Mouse (Mus musculus) intestine, embryonic 16.5 days (tissue): ENCODE results near the gene Arhgef6. TPM values are rescaled to one million over a fixed set of nuclear protein-coding genes. Genes with fewer than 3 reads are reported as not detected.

Source experiments
- ATAC-seq: fragments of 200-750 bp; cut with Nextera tagmentation; 2 replicates; pipeline ENCODE4 v1.8.0; 2017; ENCODE audit warnings: moderate TSS enrichment, moderate library complexity
- H3K27ac ChIP-seq: fragments of 300-500 bp; sonication (generic); 2 replicates; pipeline ENCODE4 v1.5.1; 2014; ENCODE audit warnings: mild to moderate bottlenecking, low read length
- H3K27me3 ChIP-seq: fragments of 300-500 bp; sonication (generic); replicated peaks from 2 replicates; pipeline ENCODE4 v1.6.1; 2014; ENCODE audit warnings: low read length, control low read depth, mixed read lengths; ENCODE audit not compliant: control insufficient read depth, insufficient read depth
- H3K36me3 ChIP-seq: fragments of 300-500 bp; sonication (generic); 2 replicates; pipeline ENCODE4 v1.6.1; 2014; ENCODE audit warnings: low read length, control low read depth; ENCODE audit not compliant: control insufficient read depth, insufficient read depth
- H3K4me1 ChIP-seq: fragments of 300-500 bp; sonication (generic); 2 replicates; pipeline ENCODE4 v1.6.1; 2014; ENCODE audit warnings: low read length, control low read depth, mixed read lengths; ENCODE audit not compliant: control insufficient read depth, insufficient read depth
- H3K4me2 ChIP-seq: fragments of 300-500 bp; sonication (generic); 2 replicates; pipeline ENCODE4 v1.6.1; 2014; ENCODE audit warnings: low read depth, low read length, control low read depth
- H3K4me3 ChIP-seq: fragments of 300-500 bp; sonication (generic); 2 replicates; pipeline ENCODE4 v1.5.1; 2014; ENCODE audit warnings: mild to moderate bottlenecking, low read length
- H3K9ac ChIP-seq: fragments of 300-500 bp; sonication (generic); 2 replicates; pipeline ENCODE4 v1.6.1; 2014; ENCODE audit warnings: low read depth, low read length
- H3K9me3 ChIP-seq: fragments of 300-500 bp; sonication (generic); 2 replicates; pipeline ENCODE4 v1.6.1; 2016; ENCODE audit warnings: low read length, control low read depth; ENCODE audit not compliant: control insufficient read depth
- WGBS: fragments of 180-500 bp; shearing (Covaris S2); extraction: QIAGEN DNeasy Blood & Tissue Kit; methylation state at CpG from one replicate; pipeline ENCODE4 v1.1.7; 2014; 5-methylcytosine and 5-hydroxymethylcytosine counted together
- polyA plus RNA-seq: library from polyadenylated mRNA; unstranded; fragments of >200 nt; fragmentation: Nextera tagmentation; extraction: Ambion mirVana; gene quantifications from 2 replicates; pipeline ENCODE4 v1.2.1, GENCODE M21; 2015

Arhgef6 gene
- polyA plus RNA-seq, 1 experiment from 2014 or later: 4.0 TPM

GRCm38 (mm10) chrX:57309993-57310392 is 28.5 kb downstream of the Arhgef6 start:
- H3K9me3 ChIP-seq: no peaks in the 10 kb centered on the region
- H3K27ac ChIP-seq: no peak overlapping the region
- H3K9ac ChIP-seq: no peak overlapping the region
- no peaks in the 10 kb centered on the region for H3K36me3 ChIP-seq
- H3K4me1 ChIP-seq: no peaks in the 10 kb centered on the region
- ATAC-seq: no peak
- H3K4me3 ChIP-seq: no peak overlapping the region
- 78% methylated on average over 2 of the region's 2 CpGs for WGBS
- H3K27me3 ChIP-seq: no peaks in the 10 kb centered on the region; the same call in 1 of the 2 replicates
- no peak overlapping the region for H3K4me2 ChIP-seq

DNA sequence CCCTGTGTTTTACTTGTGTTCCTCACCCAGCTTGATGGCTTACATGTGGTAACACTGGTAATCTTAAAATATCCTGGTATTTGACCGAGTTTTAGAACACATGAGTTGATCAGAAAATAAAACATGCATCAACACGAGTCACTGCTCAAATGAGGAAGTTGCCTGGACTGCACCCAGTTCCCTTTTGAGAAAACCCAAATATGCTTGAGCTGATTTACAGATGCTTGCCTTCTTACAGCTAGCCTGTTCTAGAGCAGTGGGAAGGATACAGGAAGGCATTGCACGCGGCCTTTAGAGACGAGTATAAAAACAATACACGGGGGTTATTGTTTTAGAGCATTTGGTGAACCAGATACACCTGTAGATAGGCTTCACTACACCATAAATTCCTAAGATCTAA is 31.8 kb downstream of the Arhgef6 start:
- Histone ChIP-seq H3K27ac (no peak overlapping the region), H3K9me3 (no peaks in the 10 kb centered on the region), H3K4me3 (no peak overlapping the region), H3K36me3 (no peaks in the 10 kb centered on the region), H3K4me2 (no peak overlapping the region), H3K4me1 (no peaks in the 10 kb centered on the region), H3K9ac (no peak overlapping the region), H3K27me3 (no peaks in the 10 kb centered on the region; the same call in 1 of the 2 replicates)
- WGBS: 84% methylated on average over 6 of the region's 6 CpGs
- no peak for ATAC-seq

DNA sequence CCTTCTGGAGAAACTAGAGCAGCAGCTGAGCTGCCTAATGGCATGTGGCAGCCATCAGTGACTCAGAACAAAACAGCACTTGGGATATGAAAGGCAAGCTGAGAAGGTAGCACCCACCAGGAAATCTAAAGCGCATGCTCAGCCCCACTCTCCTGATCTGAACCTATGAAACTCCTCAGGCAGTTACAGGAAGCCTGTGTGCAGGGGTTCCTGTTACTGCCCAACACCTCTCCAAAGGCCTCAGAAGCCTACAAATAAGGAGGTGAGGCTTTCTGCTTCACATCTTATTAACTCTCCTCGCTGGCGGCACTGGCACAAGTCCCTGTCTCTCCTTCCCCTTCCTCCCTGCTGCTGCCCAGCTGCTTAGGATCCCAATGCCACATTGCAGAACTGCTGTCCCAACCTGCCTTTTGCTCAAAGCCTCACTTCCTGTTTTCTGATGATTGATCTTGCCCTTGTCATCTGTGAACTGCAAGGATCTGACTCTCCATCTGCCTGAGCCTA is 33.7 kb downstream of the Arhgef6 start:
- Histone ChIP-seq H3K9ac (no peak overlapping the region), H3K4me1 (no peaks in the 10 kb centered on the region), H3K27me3 (no peaks in the 10 kb centered on the region; the same call in 1 of the 2 replicates), H3K27ac (no peak overlapping the region), H3K4me2 (no peak overlapping the region), H3K36me3 (no peaks in the 10 kb centered on the region), H3K4me3 (no peak overlapping the region), H3K9me3 (no peaks in the 10 kb centered on the region)
- ATAC-seq: no peak
- 76% methylated on average over 3 of the region's 3 CpGs for WGBS

DNA sequence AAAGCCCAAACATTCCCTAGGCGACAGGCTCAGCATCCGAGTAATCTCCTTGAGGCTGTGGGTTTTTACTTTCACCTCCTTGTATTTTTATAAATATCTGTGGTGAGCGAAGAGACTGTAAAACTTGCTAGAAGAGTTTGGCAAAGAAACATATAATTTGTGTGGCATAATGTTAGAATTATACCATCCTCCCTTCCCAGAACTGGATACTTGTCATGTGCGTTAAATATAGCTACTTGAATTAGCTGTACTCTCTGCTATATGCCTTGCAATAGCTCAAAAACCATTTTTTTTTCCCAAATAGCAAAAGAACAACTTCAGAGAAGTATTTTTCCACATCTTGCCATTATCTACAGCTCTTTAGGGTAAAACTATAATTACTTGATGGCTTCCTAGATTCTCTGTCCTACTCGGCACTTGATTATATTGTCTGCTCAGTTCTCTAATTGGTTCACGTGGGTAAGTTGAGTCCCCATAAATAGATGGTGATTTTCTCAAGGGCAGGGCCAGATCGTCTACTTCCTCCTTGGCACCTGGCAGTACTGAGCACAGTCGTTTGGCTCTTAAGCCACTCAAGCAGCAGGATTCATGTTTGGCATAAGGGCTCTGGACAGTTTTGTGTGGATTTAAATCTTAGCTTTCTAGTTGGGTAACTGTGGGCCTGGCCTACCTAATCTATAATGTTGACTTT is 35.2 kb downstream of the Arhgef6 start:
- Histone ChIP-seq H3K4me2 (no peak overlapping the region), H3K4me3 (no peak overlapping the region), H3K36me3 (no peaks in the 10 kb centered on the region), H3K9me3 (no peaks in the 10 kb centered on the region), H3K27ac (no peak overlapping the region), H3K9ac (no peak overlapping the region), H3K27me3 (no peaks in the 10 kb centered on the region; the same call in 1 of the 2 replicates), H3K4me1 (no peaks in the 10 kb centered on the region)
- WGBS: 65% methylated on average over 8 of the region's 8 CpGs
- no peak for ATAC-seq

- H3K4me3 ChIP-seq: no peak overlapping the region
- 48% methylated on average over 7 of the region's 7 CpGs for WGBS
- H3K9ac ChIP-seq: no peak overlapping the region
- no peaks in the 10 kb centered on the region for H3K9me3 ChIP-seq
- no peaks in the 10 kb centered on the region for H3K27me3 ChIP-seq
- H3K36me3 ChIP-seq: no peaks in the 10 kb centered on the region
- no peaks in the 10 kb centered on the region for H3K4me1 ChIP-seq
- no peak overlapping the region for H3K27ac ChIP-seq
- ATAC-seq: no peak
- no peak overlapping the region for H3K4me2 ChIP-seq
Measured at GRCm38 (mm10) chrX:57298946-57299345, 39.6 kb downstream of the Arhgef6 start.

DNA sequence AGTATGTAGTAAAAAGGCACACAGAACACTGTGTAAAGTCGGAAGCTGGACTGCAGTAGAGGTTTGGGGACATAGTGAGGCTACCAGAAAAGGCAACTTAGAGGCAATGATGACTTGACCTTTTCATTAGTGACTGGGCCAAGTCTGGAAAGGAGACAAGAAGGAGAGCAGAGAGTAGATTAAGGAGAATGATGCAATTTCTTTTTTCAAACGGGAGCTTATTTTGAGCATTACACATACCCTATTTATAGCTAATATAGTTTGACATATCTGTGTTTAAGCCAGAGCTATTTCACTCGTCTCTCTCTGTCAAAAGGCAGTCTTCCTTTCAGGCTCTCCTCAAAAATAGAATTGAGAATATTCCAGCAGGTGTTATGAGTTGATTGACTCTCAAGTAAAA is 50.1 kb downstream of the Arhgef6 start:
- Histone ChIP-seq H3K27ac (no peak overlapping the region), H3K4me3 (no peak overlapping the region), H3K36me3 (no peaks in the 10 kb centered on the region), H3K4me1 (no peaks in the 10 kb centered on the region), H3K4me2 (no peak overlapping the region), H3K9ac (no peak overlapping the region), H3K27me3 (no peaks in the 10 kb centered on the region; the same call in 1 of the 2 replicates), H3K9me3 (no peaks in the 10 kb centered on the region)
- ATAC-seq: no peak
- 76% methylated on average over 3 of the region's 3 CpGs for WGBS

DNA sequence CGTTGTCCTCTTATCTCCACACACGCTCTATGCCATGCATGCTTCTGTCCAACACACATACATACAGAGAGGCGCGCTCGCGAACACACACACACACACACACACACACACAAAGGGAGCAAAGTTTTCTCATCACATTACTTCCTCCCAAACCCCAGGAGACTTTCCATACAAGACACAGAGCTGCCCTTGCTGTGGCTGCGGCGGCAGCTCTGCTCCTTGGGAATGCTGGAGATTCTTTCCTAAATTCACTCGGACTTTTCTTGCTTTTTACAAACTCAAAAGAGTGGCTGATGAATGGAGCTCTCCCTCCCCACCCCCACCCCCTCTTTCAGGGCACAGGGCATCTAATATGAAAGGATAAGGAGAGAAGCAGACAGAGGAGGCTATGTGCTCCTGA is 52.2 kb downstream of the Arhgef6 start:
- 61% methylated on average over 9 of the region's 9 CpGs for WGBS
- H3K4me3 ChIP-seq: no peak overlapping the region
- no peaks in the 10 kb centered on the region; the same call in 1 of the 2 replicates for H3K27me3 ChIP-seq
- H3K4me1 ChIP-seq: no peaks in the 10 kb centered on the region
- no peak for ATAC-seq
- H3K9me3 ChIP-seq: no peaks in the 10 kb centered on the region
- no peaks in the 10 kb centered on the region for H3K36me3 ChIP-seq
- no peak overlapping the region for H3K9ac ChIP-seq
- H3K27ac ChIP-seq: no peak overlapping the region
- no peak overlapping the region for H3K4me2 ChIP-seq

DNA sequence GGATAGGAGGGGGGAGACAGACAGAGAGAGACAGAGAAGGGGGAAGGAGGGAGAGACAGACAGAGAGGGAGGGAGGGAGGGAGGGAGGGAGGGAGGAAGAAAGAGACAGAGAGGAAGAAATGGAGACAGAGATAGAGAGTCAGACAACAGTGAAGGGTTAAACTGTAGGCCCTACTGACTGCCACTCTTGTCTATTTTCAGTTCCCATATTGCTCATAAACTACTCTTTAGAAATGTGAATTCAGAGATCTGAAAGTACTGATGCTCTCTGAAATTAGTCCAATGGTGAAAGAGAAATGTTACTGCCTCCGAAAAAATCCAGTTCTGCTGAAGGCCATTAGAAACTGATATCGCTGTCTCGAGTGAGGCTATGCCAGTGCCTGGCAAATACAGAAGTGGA is 56.3 kb downstream of the Arhgef6 start:
- Histone ChIP-seq H3K27ac (no peak overlapping the region), H3K9me3 (no peaks in the 10 kb centered on the region), H3K4me2 (no peak overlapping the region), H3K36me3 (no peaks in the 10 kb centered on the region), H3K27me3 (no peaks in the 10 kb centered on the region), H3K4me1 (no peaks in the 10 kb centered on the region), H3K9ac (no peak overlapping the region), H3K4me3 (no peak overlapping the region)
- WGBS: 89% methylated on average over 3 of the region's 3 CpGs
- no peak for ATAC-seq

- no peak for ATAC-seq
- Histone ChIP-seq H3K36me3 (no peaks in the 10 kb centered on the region), H3K9me3 (no peaks in the 10 kb centered on the region), H3K4me2 (no peak overlapping the region), H3K4me1 (no peaks in the 10 kb centered on the region), H3K27me3 (no peaks in the 10 kb centered on the region), H3K4me3 (no peak overlapping the region), H3K9ac (no peak overlapping the region), H3K27ac (no peak overlapping the region)
- WGBS: 31% methylated on average over 6 of the region's 6 CpGs
Measured at GRCm38 (mm10) chrX:57277560-57278335, 60.8 kb downstream of the Arhgef6 start.
